Mouse (Mus musculus) kidney, postnatal 0 days (tissue): Measurements from ENCODE around the gene Bloc1s4. TPM values are rescaled to one million over a fixed set of nuclear protein-coding genes. Genes with fewer than 3 reads are reported as not detected.

ENCODE experiments used
- ATAC-seq: fragments of 200-750 bp; cut with Nextera tagmentation; replicated peaks from 2 replicates; pipeline ENCODE4 v1.8.0; 2017; ENCODE audit warnings: low read depth, moderate number of reproducible peaks, moderate TSS enrichment, moderate library complexity; ENCODE audit not compliant: low FRiP score
- DNase-seq: peaks from one replicate; pipeline ENCODE4 v3.0.0-alpha.2; 2016; ENCODE audit warnings: low spot score
- H3K27ac ChIP-seq: fragments of 300-500 bp; sonication (generic); 2 replicates; pipeline ENCODE4 v1.5.1; 2014; ENCODE audit warnings: mild to moderate bottlenecking
- H3K27me3 ChIP-seq: fragments of 300-500 bp; sonication (generic); 2 replicates; pipeline ENCODE4 v1.6.1; 2014; ENCODE audit warnings: low read length, mixed read lengths; ENCODE audit not compliant: insufficient read depth
- H3K36me3 ChIP-seq: fragments of 300-500 bp; sonication (generic); 2 replicates; pipeline ENCODE4 v1.6.1; 2014; ENCODE audit warnings: low read length, mixed read lengths; ENCODE audit not compliant: insufficient read depth
- H3K4me1 ChIP-seq: fragments of 300-500 bp; sonication (generic); replicated peaks from 2 replicates; pipeline ENCODE4 v1.6.1; 2014; ENCODE audit warnings: antibody characterized with exemption, low read length, mixed read lengths; ENCODE audit not compliant: insufficient read depth
- H3K4me2 ChIP-seq: fragments of 300-500 bp; sonication (generic); 2 replicates; pipeline ENCODE4 v1.6.1; 2014; ENCODE audit warnings: mild to moderate bottlenecking, low read length, moderate library complexity, mixed read lengths
- H3K4me3 ChIP-seq: fragments of 300-500 bp; sonication (generic); replicated peaks from 2 replicates; pipeline ENCODE4 v1.5.1; 2014; ENCODE audit warnings: low read depth, low read length
- H3K9ac ChIP-seq: fragments of 300-500 bp; sonication (generic); 2 replicates; pipeline ENCODE4 v1.6.1; 2014; ENCODE audit warnings: low read depth, low read length
- H3K9me3 ChIP-seq: fragments of 300-500 bp; sonication (generic); replicated peaks from 2 replicates; pipeline ENCODE4 v1.6.1; 2016; ENCODE audit warnings: low read length, inconsistent platforms, mixed read lengths
- CTCF ChIP-seq: IDR thresholded peaks from 2 replicates; pipeline ENCODE4 v1.5.1; 2016; ENCODE audit warnings: antibody characterized with exemption, low read depth, mild to moderate bottlenecking, moderate library complexity
- WGBS: fragments of 180-500 bp; shearing (Covaris S2); extraction: QIAGEN DNeasy Blood & Tissue Kit; methylation state at CpG from one replicate; pipeline ENCODE4 v1.1.7; 2014; 5-methylcytosine and 5-hydroxymethylcytosine counted together
- polyA plus RNA-seq: library from polyadenylated mRNA; unstranded; fragments of >200 nt; fragmentation: Nextera tagmentation; extraction: Ambion mirVana; gene quantifications from 2 replicates; pipeline ENCODE4 v1.2.1, GENCODE M21; 2015

The Bloc1s4 gene
- polyA plus RNA-seq, 1 experiment from 2014 or later = 33.7 TPM

DNA sequence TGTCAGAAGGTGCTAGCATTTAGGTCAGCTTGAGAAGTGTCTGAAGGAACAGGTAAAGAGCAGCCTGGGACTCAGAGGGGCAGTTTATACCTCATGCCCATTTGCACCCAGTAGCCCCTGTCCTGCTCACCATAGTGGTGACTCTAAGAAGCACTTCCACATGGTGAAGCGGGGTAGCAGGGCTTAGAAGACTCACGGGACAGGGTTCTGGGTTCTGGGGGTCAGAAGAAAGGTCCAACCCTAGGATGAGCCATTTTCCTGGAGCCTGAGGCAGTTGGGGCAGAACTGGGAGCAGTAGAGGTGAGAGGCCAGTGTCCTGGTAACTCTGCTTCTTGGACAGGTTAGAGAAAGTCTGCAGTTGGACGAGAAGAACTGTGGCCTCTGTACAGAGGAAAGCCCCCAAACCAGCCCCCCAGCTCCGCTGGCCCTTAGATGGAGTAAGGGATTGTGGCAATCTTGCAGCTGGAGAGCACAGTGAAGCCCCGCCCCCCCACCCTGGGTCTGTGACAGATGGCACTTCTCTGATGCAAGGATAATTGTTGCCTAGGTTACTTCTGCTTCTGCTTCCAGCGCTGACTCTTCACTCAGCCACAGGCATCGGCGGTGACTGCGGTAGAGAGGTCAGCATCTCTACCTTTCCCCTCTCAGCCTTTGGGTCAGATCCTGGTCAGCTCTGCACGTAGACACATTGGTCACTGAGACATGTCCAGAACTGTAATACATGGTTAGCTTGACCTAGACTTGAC is 18.7 kb upstream of the Bloc1s4 start:
- H3K9ac ChIP-seq = no peak overlapping the region
- H3K4me2 ChIP-seq = no peak overlapping the region
- H3K4me1 ChIP-seq = no peaks in the 10 kb centered on the region
- H3K4me3 ChIP-seq = no peak overlapping the region
- H3K36me3 ChIP-seq = no peaks in the 10 kb centered on the region
- WGBS = 32% methylated on average over 9 of the region's 10 CpGs
- ATAC-seq (no peak), DNase-seq (peak; percentile 34)
- H3K27me3 ChIP-seq = no peaks in the 10 kb centered on the region
- TF ChIP-seq CTCF = no peak
- H3K9me3 ChIP-seq = no peaks in the 10 kb centered on the region
- no peak overlapping the region for H3K27ac ChIP-seq

DNA sequence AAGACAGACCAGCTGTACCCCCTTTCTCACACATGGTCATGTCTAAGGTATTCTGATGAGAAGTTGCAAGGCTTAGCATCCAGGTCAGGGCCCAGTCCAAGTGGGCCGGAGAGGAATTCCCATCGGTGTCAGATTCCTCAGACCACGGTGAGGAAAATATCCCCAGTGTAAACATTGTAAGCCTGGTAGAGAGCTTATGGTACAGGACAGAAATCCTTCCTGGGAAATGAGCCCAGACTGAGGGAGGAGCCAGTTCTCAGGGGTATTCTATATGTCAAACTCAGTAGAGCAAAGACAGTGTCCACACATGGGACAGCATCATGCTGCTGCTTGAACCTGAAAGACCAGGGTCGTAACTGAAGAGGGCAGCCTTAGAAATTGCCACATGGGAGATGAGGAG is 11.4 kb upstream of the Bloc1s4 start:
- Histone ChIP-seq H3K27ac (no peak overlapping the region), H3K36me3 (no peaks in the 10 kb centered on the region), H3K4me1 (no peaks in the 10 kb centered on the region), H3K4me2 (no peak overlapping the region), H3K9ac (no peak overlapping the region), H3K27me3 (no peaks in the 10 kb centered on the region), H3K4me3 (no peak overlapping the region), H3K9me3 (no peaks in the 10 kb centered on the region)
- 26% methylated on average over 4 of the region's 4 CpGs for WGBS
- no peak for DNase-seq
- 0 out of 2 replicates have a peak, but pooled peaks have one; percentile 21 for ATAC-seq
- TF ChIP-seq CTCF = no peak

GRCm38 (mm10) chr5:36757033-36757432 is 8.6 kb upstream of the Bloc1s4 start:
- no peak overlapping the region for H3K27ac ChIP-seq
- peak; percentile 31 for DNase-seq

DNA sequence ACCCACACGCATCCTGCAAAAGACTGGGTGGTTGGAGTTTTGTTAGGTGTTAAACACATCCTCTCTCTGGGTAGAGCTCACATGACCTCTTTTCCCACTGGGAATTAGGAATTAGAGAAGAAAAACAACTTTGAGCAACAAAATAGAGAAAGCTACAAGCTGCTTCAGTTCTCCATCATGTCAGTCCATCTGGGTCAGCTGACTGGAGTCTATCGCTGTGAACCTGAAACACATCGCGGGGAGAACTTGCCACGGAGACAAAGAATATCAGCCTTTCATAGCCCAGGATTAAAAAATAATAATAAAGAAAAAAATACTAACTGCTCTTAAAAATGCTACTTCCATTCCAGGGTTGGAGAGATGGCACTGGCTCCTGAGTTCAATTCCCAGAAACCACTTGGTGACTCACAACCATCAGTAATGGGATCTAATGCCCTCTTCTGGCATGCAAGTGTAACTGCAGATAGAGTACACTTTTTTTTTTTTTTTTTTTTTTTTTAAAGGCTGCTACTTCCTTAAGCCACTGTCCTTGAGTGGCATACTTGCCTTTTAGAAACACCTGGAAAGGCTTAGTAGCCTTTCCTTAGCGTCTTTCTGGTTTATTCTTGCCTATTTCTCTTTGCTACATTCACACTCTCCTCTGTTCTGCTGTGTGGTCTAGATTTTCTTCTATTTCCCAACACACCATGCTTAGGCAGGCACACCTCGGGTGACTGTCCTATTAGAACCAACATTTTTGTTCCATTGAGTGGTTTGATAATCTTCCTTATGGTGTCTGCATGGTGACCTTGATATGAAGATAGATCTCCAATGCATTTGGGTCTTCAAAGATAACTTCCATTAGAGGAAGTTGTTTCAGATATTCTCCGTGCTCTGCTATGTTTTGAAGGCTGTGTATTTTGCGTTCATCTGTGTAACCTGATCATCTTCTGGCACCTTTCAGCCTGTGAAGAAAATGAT is 1.9 kb upstream of the Bloc1s4 start:
- Histone ChIP-seq H3K4me2 (no peak overlapping the region), H3K27me3 (no peaks in the 10 kb centered on the region), H3K27ac (no peak overlapping the region), H3K4me1 (peaks cover 10% of the 10 kb centered on the region; the same call in 1 of the 2 replicates), H3K4me3 (no peak overlapping the region), H3K36me3 (no peaks in the 10 kb centered on the region; the same call in 1 of the 2 replicates), H3K9me3 (no peaks in the 10 kb centered on the region), H3K9ac (no peak overlapping the region)
- TF ChIP-seq CTCF = peak; percentile 62
- ATAC-seq (no peak), DNase-seq (no peak)
- 73% methylated on average over 9 of the region's 9 CpGs for WGBS

More at GRCm38 (mm10) chr5:36757033-36757432, 8.6 kb upstream of the Bloc1s4 start:
- H3K4me3 ChIP-seq = no peak overlapping the region
- no peaks in the 10 kb centered on the region for H3K27me3 ChIP-seq
- no peaks in the 10 kb centered on the region for H3K9me3 ChIP-seq
- no peak overlapping the region for H3K4me2 ChIP-seq
- TF ChIP-seq CTCF = peak; percentile 66
- no peaks in the 10 kb centered on the region for H3K4me1 ChIP-seq
- ATAC-seq = no peak
- 69% methylated on average over 5 of the region's 5 CpGs for WGBS
- no peak overlapping the region for H3K9ac ChIP-seq
- H3K36me3 ChIP-seq = no peaks in the 10 kb centered on the region

GRCm38 (mm10) chr5:36747794-36748535 is 485 bp downstream of the Bloc1s4 start:
- H3K4me1 ChIP-seq = peaks cover 10% of the 10 kb centered on the region; the same call in 1 of the 2 replicates
- peak overlapping the region; percentile 95 for H3K4me2 ChIP-seq
- peak; percentile 67 for ATAC-seq
- peak overlapping the region; percentile 100 for H3K4me3 ChIP-seq
- H3K9me3 ChIP-seq = no peaks in the 10 kb centered on the region
- peak overlapping the region; percentile 92 for H3K9ac ChIP-seq
- no peak for DNase-seq
- no peaks in the 10 kb centered on the region; the same call in 1 of the 2 replicates for H3K36me3 ChIP-seq
- no peak for TF ChIP-seq CTCF
- WGBS = 2% methylated on average over 76 of the region's 76 CpGs
- H3K27me3 ChIP-seq = no peaks in the 10 kb centered on the region
- H3K27ac ChIP-seq = peak overlapping the region; percentile 47; the same call in 1 of the 2 replicates
